Mouse (Mus musculus) CD4-positive, CD25-positive, alpha-beta regulatory T cell, adult 4 months (primary cell): ENCODE measurements at regions not wholly inside any gene's neighbourhood (a gene's known extent, or its start where the extent isn't known, plus 50 kb on each side); places are given as distances from the start of the nearest gene placed in this dataset.

Experiments used
- ATAC-seq: one replicate; pipeline ENCODE4 v1.8.0; 2017

DNA sequence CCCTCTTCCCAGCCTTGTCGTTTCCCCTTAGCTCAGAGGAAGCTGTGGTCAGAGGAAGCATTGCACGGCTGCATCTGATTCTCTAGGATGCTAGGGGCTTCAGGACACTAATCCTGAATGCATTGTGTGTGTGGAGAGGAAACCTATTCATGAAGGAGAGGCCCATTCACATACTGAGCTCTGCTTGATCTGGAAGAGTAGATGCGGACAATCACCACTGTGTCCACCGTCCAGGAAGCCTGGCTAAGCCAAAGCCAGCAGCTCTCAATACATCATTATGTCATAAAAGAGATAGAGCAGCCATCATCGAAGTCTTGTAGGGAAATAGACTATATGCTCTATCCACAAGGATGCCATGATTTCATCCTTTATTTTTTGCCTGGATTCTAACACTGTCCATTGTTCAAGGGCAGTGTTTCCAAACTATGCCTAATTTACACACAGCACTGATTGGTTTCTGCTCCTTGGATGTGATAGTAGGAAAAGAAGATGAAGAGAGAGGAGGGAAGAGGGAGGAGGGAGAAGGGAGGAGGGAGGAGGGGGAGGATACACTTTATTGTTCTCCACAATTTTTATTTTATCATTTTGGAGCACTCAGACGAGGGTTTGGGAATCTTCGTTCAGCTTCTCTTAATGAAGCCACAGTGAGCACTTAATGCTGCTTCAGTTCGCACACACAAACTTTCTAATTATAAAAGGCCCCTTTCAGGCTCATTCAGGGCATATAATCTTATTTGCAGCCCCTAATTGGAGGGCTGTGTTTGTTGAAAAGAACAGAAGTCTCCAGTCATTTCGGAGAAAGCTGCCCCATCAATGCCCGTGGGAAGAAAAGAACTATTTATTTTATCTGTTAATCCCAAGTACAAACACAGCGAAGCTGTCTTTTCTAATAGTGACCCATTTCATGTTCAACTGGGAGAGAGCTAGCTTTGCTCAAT lies 195.0 kb downstream of the Pdgfra start:
- no peak for ATAC-seq

GRCm38 (mm10) chr5:75347774-75348116 lies 195.7 kb downstream of the Pdgfra start:
- no peak for ATAC-seq

DNA sequence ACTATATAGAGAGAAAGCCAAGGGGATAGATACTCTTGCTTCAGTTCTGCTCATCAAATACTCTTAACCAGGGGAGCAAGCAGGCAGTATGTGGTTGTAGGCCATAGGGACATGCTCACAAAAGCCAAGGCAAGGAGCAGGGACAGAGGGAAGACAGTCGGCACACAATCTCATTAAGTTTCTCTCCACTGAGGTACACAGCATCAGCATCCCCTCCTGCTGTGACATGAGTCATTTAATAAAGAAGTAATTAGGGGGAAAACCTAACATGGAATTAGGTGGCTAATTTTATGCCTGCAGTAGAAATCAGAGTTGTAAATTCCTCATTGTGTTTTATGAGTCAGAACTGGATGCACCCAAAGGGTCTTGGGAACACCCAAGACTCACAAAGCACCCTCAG lies 203.2 kb downstream of the Pdgfra start:
- no peak for ATAC-seq

GRCm38 (mm10) chr5:75358869-75359268 lies 206.8 kb downstream of the Pdgfra start:
- ATAC-seq: no peak

DNA sequence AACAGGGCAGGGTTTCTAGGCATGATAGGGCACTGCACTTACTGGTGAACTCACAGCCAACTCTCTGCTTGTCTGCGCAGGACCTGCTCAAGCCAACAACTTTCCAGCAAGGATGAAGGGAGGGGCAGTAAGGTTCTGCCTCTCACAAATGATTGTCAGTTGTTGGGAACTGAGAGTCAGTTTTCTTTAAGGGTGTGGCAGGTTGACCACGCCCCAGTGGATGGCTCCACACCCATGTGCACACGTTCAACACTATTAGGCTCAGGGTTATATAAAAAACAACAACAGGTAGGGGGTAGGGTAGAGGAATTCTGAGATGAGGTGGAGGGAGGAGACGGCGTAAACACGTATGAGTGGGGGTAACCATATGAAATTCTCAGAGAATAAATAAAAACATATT lies 210.9 kb upstream of the Kit start:
- ATAC-seq: no peak

GRCm38 (mm10) chr5:75367282-75367681 lies 207.4 kb upstream of the Kit start:
- ATAC-seq: no peak

- no peak for ATAC-seq
Observed at GRCm38 (mm10) chr5:75368691-75369090, 206.0 kb upstream of the Kit start.

DNA sequence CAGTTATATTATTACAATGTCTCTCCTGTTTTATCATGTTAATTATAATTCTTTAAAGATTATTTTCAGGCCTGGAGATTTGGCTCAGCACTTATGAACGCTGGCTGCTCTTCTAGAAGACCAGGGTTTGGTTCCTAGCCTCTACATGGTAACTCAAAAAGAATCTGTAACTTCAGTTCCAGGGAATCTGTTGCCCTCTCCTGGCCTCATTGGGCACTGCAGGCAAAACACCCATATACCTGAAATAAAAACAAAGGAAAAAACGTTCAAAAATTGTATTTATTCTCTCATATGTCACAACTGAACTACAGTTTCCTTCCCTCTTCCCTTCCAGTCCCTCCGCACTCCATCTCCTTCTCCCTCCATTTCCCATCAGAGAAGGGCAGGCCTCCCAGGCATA lies 201.9 kb upstream of the Kit start:
- no peak for ATAC-seq

- ATAC-seq: no peak
Observed at GRCm38 (mm10) chr5:75377311-75378300, 197.1 kb upstream of the Kit start.

GRCm38 (mm10) chr5:75378655-75379054 lies 196.1 kb upstream of the Kit start:
- peak; percentile 83 for ATAC-seq

DNA sequence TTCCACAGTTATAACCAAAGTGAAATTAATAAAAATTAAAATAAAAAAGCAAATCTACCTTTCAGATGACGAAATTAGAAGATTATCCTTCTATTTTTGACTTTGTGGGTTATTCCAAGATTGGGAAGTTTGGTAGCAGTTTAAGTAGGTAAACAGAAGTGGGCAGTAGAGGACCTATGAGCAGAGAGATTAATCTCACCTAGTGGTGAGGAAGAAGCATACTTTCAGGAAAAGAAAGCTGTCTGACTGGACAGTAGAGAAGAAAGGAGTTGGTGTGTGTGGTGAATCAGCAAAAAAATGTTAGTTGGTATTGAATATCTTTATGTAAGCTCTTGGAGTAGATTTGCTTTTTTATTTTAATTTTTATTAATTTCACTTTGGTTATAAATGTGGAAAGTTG lies 194.4 kb upstream of the Kit start:
- no peak for ATAC-seq

GRCm38 (mm10) chr5:75382138-75382537 lies 192.6 kb upstream of the Kit start:
- ATAC-seq: no peak

- peak; percentile 54 for ATAC-seq
Observed at GRCm38 (mm10) chr5:75387886-75388454, 186.7 kb upstream of the Kit start.

- no peak for ATAC-seq
Observed at GRCm38 (mm10) chr5:75388699-75389260, 185.9 kb upstream of the Kit start.

GRCm38 (mm10) chr5:75389433-75389971 lies 185.2 kb upstream of the Kit start:
- no peak for ATAC-seq

- no peak for ATAC-seq
Observed at GRCm38 (mm10) chr5:75398820-75399219, 175.9 kb upstream of the Kit start.

DNA sequence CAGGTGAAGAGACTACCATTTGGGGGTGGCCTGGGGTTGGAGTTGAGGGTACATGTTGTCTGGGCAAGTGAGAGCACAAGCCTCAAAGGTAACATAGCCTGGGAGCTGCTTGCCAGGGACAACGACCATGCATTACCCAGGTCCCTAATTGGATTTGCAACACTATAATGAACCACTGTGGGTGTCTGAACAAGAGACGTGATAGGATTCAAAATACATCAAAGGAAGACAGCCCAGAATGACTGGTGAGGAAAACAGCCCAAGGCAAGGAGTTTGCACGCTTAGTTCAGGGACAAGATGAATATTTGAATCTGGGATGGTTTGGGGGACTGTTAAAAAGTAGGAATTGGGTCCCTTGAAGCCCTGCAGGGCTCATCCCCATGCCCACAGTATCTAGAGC lies 173.0 kb upstream of the Kit start:
- no peak for ATAC-seq

DNA sequence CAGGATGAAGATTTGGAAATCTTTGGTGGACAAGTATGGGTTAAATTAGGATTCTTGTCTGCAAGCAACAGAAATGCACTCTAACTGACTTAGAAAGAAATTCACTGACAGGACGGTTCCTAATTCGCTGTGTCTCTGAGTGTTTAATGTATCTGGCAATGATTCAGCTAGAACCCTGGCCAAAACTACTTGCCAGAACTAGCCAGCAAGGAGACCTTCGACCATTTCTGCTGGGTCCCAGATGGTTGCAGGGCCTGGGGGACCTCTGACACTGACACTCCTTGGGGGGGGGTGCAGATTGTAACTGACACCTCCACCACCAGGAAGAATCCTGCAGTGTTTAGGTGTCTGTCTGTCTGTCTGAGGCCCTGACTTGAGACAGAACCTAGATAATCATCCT lies 172.1 kb upstream of the Kit start:
- ATAC-seq: no peak

DNA sequence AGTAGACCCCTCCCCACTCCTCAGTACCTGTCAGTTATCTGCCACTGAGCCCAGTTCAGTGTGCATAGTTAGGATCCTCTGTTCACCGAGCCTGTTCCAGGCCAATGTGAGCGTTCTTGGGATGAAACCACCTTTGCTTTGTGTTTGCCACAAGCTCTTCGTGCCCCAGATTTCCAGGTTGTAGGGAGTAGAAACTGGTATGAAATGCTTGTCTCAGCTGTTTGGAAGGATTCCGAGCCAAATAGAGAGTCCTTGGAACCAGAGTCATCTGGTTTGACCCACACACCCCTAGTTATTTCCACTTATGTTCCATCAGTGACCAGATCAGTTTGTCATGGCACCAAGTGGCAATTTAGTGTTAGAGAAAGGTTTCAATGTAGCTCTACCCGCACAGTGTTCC lies 171.2 kb upstream of the Kit start:
- ATAC-seq: no peak

GRCm38 (mm10) chr5:75404601-75405285 lies 170.0 kb upstream of the Kit start:
- no peak for ATAC-seq

GRCm38 (mm10) chr5:75405496-75405895 lies 169.2 kb upstream of the Kit start:
- no peak for ATAC-seq

- ATAC-seq: no peak
Observed at GRCm38 (mm10) chr5:75407686-75408085, 167.0 kb upstream of the Kit start.
